Mouse (Mus musculus): ENCODE data around the gene Wdsub1. TPM values are rescaled to one million over a fixed set of nuclear protein-coding genes. Genes with fewer than 3 reads are reported as not detected.
A peak's percentile ranks its signal among the peaks of the same experiment; 100 is the strongest.

The Wdsub1 gene
- polyA plus RNA-seq, 1 experiment from 2014 or later, result 35.1 TPM

GRCm38 (mm10) chr2:59830940-59831339 lies 51.5 kb downstream of the Wdsub1 start:
- Histone ChIP-seq H3K4me2 (no peak overlapping the region), H3K4me3 (ENCODE audit: low read depth, low read length) (no peak overlapping the region), H3K9ac (no peak overlapping the region), H3K27ac (ENCODE audit: low read depth) (no peak overlapping the region), H3K4me1 (ENCODE audit: insufficient read depth) (peaks cover 19% of the 10 kb centered on the region), H3K27me3 (ENCODE audit: insufficient read depth, low read length) (no peaks in the 10 kb centered on the region), H3K9me3 (ENCODE audit: low read depth, low read length) (no peaks in the 10 kb centered on the region), H3K36me3 (ENCODE audit: insufficient read depth) (peaks cover 21% of the 10 kb centered on the region; the same call in 1 of the 2 replicates)
- TF ChIP-seq CTCF (IDR thresholded peaks at IDR 0.05; ENCODE audit: low read depth), result no peak
- ATAC-seq (ENCODE audit: insufficient read depth), result no peak
- WGBS, result 77% methylated on average over 5 of the region's 5 CpGs
- DNase-seq, result no peak

- no peak overlapping the region for H3K4me2 ChIP-seq
- no peak overlapping the region for H3K9ac ChIP-seq
- peak; percentile 72 for DNase-seq
- peak; percentile 52 for TF ChIP-seq CTCF (IDR thresholded peaks at IDR 0.05; ENCODE audit: low read depth)
- ATAC-seq (ENCODE audit: insufficient read depth), result peak; percentile 40
- H3K4me3 ChIP-seq (ENCODE audit: low read depth, low read length), result no peak overlapping the region
- H3K4me1 ChIP-seq (ENCODE audit: insufficient read depth), result peaks cover 19% of the 10 kb centered on the region
- H3K27me3 ChIP-seq (ENCODE audit: insufficient read depth, low read length), result no peaks in the 10 kb centered on the region
- peak overlapping the region; percentile 6; the same call in 1 of the 2 replicates for H3K27ac ChIP-seq (ENCODE audit: low read depth)
- peaks cover 18% of the 10 kb centered on the region; the same call in 1 of the 2 replicates for H3K36me3 ChIP-seq (ENCODE audit: insufficient read depth)
- H3K9me3 ChIP-seq (ENCODE audit: low read depth, low read length), result no peaks in the 10 kb centered on the region
- WGBS, result 24% methylated on average over 9 of the region's 9 CpGs
These were observed 52.2 kb downstream of the Wdsub1 start for GRCm38 (mm10) chr2:59830151-59830550.

GRCm38 (mm10) chr2:59829718-59830117 lies 52.7 kb downstream of the Wdsub1 start:
- Histone ChIP-seq H3K9me3 (ENCODE audit: low read depth, low read length) (no peaks in the 10 kb centered on the region), H3K4me3 (ENCODE audit: low read depth, low read length) (no peak overlapping the region), H3K27me3 (ENCODE audit: insufficient read depth, low read length) (no peaks in the 10 kb centered on the region), H3K27ac (ENCODE audit: low read depth) (peak overlapping the region; percentile 69), H3K4me2 (no peak overlapping the region), H3K9ac (no peak overlapping the region), H3K4me1 (ENCODE audit: insufficient read depth) (peaks cover 19% of the 10 kb centered on the region), H3K36me3 (ENCODE audit: insufficient read depth) (peaks cover 19% of the 10 kb centered on the region; the same call in 1 of the 2 replicates)
- peak; percentile 35; the same call in 1 of the 2 replicates for ATAC-seq (ENCODE audit: insufficient read depth)
- no peak for DNase-seq
- 67% methylated on average over 7 of the region's 7 CpGs for WGBS
- TF ChIP-seq CTCF (IDR thresholded peaks at IDR 0.05; ENCODE audit: low read depth), result no peak

- peak; percentile 83 for DNase-seq
- peak; percentile 64 for ATAC-seq (ENCODE audit: insufficient read depth)
- no peak for TF ChIP-seq CTCF (IDR thresholded peaks at IDR 0.05; ENCODE audit: low read depth)
- Histone ChIP-seq H3K4me1 (ENCODE audit: insufficient read depth) (peaks cover 19% of the 10 kb centered on the region), H3K9ac (no peak overlapping the region), H3K4me3 (ENCODE audit: low read depth, low read length) (no peak overlapping the region), H3K4me2 (0 out of 2 replicates have a peak overlapping the region, but pooled peaks have one; percentile 0), H3K27me3 (ENCODE audit: insufficient read depth, low read length) (no peaks in the 10 kb centered on the region), H3K36me3 (ENCODE audit: insufficient read depth) (peaks cover 19% of the 10 kb centered on the region), H3K9me3 (ENCODE audit: low read depth, low read length) (no peaks in the 10 kb centered on the region), H3K27ac (ENCODE audit: low read depth) (peak overlapping the region; percentile 69; the same call in 1 of the 2 replicates)
- WGBS, result 9% methylated on average over 14 of the region's 14 CpGs
These were observed 53.4 kb downstream of the Wdsub1 start for GRCm38 (mm10) chr2:59828777-59829508.

GRCm38 (mm10) chr2:59828103-59828655 lies 54.2 kb downstream of the Wdsub1 start:
- Histone ChIP-seq H3K9me3 (ENCODE audit: low read depth, low read length) (no peaks in the 10 kb centered on the region), H3K9ac (no peak overlapping the region), H3K27ac (ENCODE audit: low read depth) (peak overlapping the region; percentile 6; the same call in 1 of the 2 replicates), H3K27me3 (ENCODE audit: insufficient read depth, low read length) (no peaks in the 10 kb centered on the region), H3K4me1 (ENCODE audit: insufficient read depth) (peaks cover 19% of the 10 kb centered on the region), H3K36me3 (ENCODE audit: insufficient read depth) (peaks cover 16% of the 10 kb centered on the region), H3K4me2 (no peak overlapping the region), H3K4me3 (ENCODE audit: low read depth, low read length) (no peak overlapping the region)
- TF ChIP-seq CTCF (IDR thresholded peaks at IDR 0.05; ENCODE audit: low read depth), result no peak
- ATAC-seq (ENCODE audit: insufficient read depth) (no peak), DNase-seq (no peak)
- WGBS, result 48% methylated on average over 11 of the region's 11 CpGs

GRCm38 (mm10) chr2:59825380-59825779 lies 57.0 kb downstream of the Wdsub1 start:
- peaks cover 16% of the 10 kb centered on the region for H3K4me1 ChIP-seq (ENCODE audit: insufficient read depth)

GRCm38 (mm10) chr2:59824289-59824688 lies 58.1 kb downstream of the Wdsub1 start:
- WGBS, result 52% methylated on average over 8 of the region's 8 CpGs
- H3K27ac ChIP-seq (ENCODE audit: low read depth), result peak overlapping the region; percentile 54; the same call in 1 of the 2 replicates

More at GRCm38 (mm10) chr2:59825380-59825779, 57.0 kb downstream of the Wdsub1 start:
- Histone ChIP-seq H3K27ac (ENCODE audit: low read depth) (no peak overlapping the region), H3K4me2 (no peak overlapping the region), H3K9ac (no peak overlapping the region), H3K9me3 (ENCODE audit: low read depth, low read length) (no peaks in the 10 kb centered on the region), H3K27me3 (ENCODE audit: insufficient read depth, low read length) (no peaks in the 10 kb centered on the region), H3K4me3 (ENCODE audit: low read depth, low read length) (no peak overlapping the region), H3K36me3 (ENCODE audit: insufficient read depth) (peaks cover 13% of the 10 kb centered on the region)
- DNase-seq, result no peak
- no peak for ATAC-seq (ENCODE audit: insufficient read depth)
- no peak for TF ChIP-seq CTCF (IDR thresholded peaks at IDR 0.05; ENCODE audit: low read depth)
- 87% methylated on average over 4 of the region's 4 CpGs for WGBS

More at GRCm38 (mm10) chr2:59824289-59824688, 58.1 kb downstream of the Wdsub1 start:
- no peak overlapping the region for H3K9ac ChIP-seq
- ATAC-seq (ENCODE audit: insufficient read depth) (peak; percentile 56; the same call in 1 of the 2 replicates), DNase-seq (peak; percentile 46)
- no peaks in the 10 kb centered on the region for H3K27me3 ChIP-seq (ENCODE audit: insufficient read depth, low read length)
- peaks cover 20% of the 10 kb centered on the region for H3K36me3 ChIP-seq (ENCODE audit: insufficient read depth)
- no peak overlapping the region for H3K4me3 ChIP-seq (ENCODE audit: low read depth, low read length)
- H3K4me2 ChIP-seq, result no peak overlapping the region
- H3K4me1 ChIP-seq (ENCODE audit: insufficient read depth), result peaks cover 6% of the 10 kb centered on the region; the same call in 1 of the 2 replicates
- H3K9me3 ChIP-seq (ENCODE audit: low read depth, low read length), result no peaks in the 10 kb centered on the region
- no peak for TF ChIP-seq CTCF (IDR thresholded peaks at IDR 0.05; ENCODE audit: low read depth)
